Mouse (Mus musculus) kidney, postnatal 0 days (tissue): Measurements from ENCODE around the gene Ppil4. TPM values are rescaled to one million over a fixed set of nuclear protein-coding genes. Genes with fewer than 3 reads are reported as not detected.
A peak's percentile ranks its signal among the peaks of the same experiment; 100 is the strongest.
"Not testable (repeated sequence)": the region's sequence is repeated elsewhere in the genome, so short reads cannot be mapped to it uniquely, and the experiment has no call there.

Experiments
- ATAC-seq: fragments of 200-750 bp; cut with Nextera tagmentation; replicated peaks from 2 replicates; pipeline ENCODE4 v1.8.0; 2017; ENCODE audit warnings: low read depth, moderate number of reproducible peaks, moderate TSS enrichment, moderate library complexity; ENCODE audit not compliant: low FRiP score
- DNase-seq: peaks from one replicate; pipeline ENCODE4 v3.0.0-alpha.2; 2016; ENCODE audit warnings: low spot score
- H3K27ac ChIP-seq: fragments of 300-500 bp; sonication (generic); 2 replicates; pipeline ENCODE4 v1.5.1; 2014; ENCODE audit warnings: mild to moderate bottlenecking
- H3K27me3 ChIP-seq: fragments of 300-500 bp; sonication (generic); 2 replicates; pipeline ENCODE4 v1.6.1; 2014; ENCODE audit warnings: low read length, mixed read lengths; ENCODE audit not compliant: insufficient read depth
- H3K36me3 ChIP-seq: fragments of 300-500 bp; sonication (generic); 2 replicates; pipeline ENCODE4 v1.6.1; 2014; ENCODE audit warnings: low read length, mixed read lengths; ENCODE audit not compliant: insufficient read depth
- H3K4me1 ChIP-seq: fragments of 300-500 bp; sonication (generic); replicated peaks from 2 replicates; pipeline ENCODE4 v1.6.1; 2014; ENCODE audit warnings: antibody characterized with exemption, low read length, mixed read lengths; ENCODE audit not compliant: insufficient read depth
- H3K4me2 ChIP-seq: fragments of 300-500 bp; sonication (generic); 2 replicates; pipeline ENCODE4 v1.6.1; 2014; ENCODE audit warnings: mild to moderate bottlenecking, low read length, moderate library complexity, mixed read lengths
- H3K4me3 ChIP-seq: fragments of 300-500 bp; sonication (generic); replicated peaks from 2 replicates; pipeline ENCODE4 v1.5.1; 2014; ENCODE audit warnings: low read depth, low read length
- H3K9ac ChIP-seq: fragments of 300-500 bp; sonication (generic); 2 replicates; pipeline ENCODE4 v1.6.1; 2014; ENCODE audit warnings: low read depth, low read length
- H3K9me3 ChIP-seq: fragments of 300-500 bp; sonication (generic); replicated peaks from 2 replicates; pipeline ENCODE4 v1.6.1; 2016; ENCODE audit warnings: low read length, inconsistent platforms, mixed read lengths
- CTCF ChIP-seq: IDR thresholded peaks from 2 replicates; pipeline ENCODE4 v1.5.1; 2016; ENCODE audit warnings: antibody characterized with exemption, low read depth, mild to moderate bottlenecking, moderate library complexity
- WGBS: fragments of 180-500 bp; shearing (Covaris S2); extraction: QIAGEN DNeasy Blood & Tissue Kit; methylation state at CpG from one replicate; pipeline ENCODE4 v1.1.7; 2014; 5-methylcytosine and 5-hydroxymethylcytosine counted together
- polyA plus RNA-seq: library from polyadenylated mRNA; unstranded; fragments of >200 nt; fragmentation: Nextera tagmentation; extraction: Ambion mirVana; gene quantifications from 2 replicates; pipeline ENCODE4 v1.2.1, GENCODE M21; 2015

Ppil4 gene
- 32.2 and 33.4 TPM in 2 replicates for polyA plus RNA-seq

GRCm38 (mm10) chr10:7792751-7793385, at the start of gene Ppil4, which contains the start of gene Ginm1:
Gene Ppil4, plus strand, starts transcription at chr10:7792891.
Gene Ginm1, minus strand, starts transcription at chr10:7792824.
- H3K4me1 ChIP-seq, result peaks cover 4% of the 10 kb centered on the region; the same call in 1 of the 2 replicates
- under 1% methylated on average over 51 of the region's 52 CpGs for WGBS
- H3K36me3 ChIP-seq, result peaks cover 29% of the 10 kb centered on the region
- no peaks in the 10 kb centered on the region for H3K27me3 ChIP-seq
- TF ChIP-seq CTCF, result no peak
- DNase-seq (peak; percentile 93), ATAC-seq (peak; percentile 92)
- peak within 1 kb of the TSS; percentile 74 for H3K4me3 ChIP-seq
- peak within 1 kb of the TSS; percentile 73 for H3K4me2 ChIP-seq
- no peaks in the 10 kb centered on the region for H3K9me3 ChIP-seq
- H3K9ac ChIP-seq, result peak within 1 kb of the TSS; percentile 87
- peak within 1 kb of the TSS; percentile 47; the same call in 1 of the 2 replicates for H3K27ac ChIP-seq

- H3K4me3 ChIP-seq, H3K4me2 ChIP-seq, DNase-seq, H3K27ac ChIP-seq, H3K4me1 ChIP-seq, H3K27me3 ChIP-seq, H3K9ac ChIP-seq, H3K9me3 ChIP-seq: not testable (repeated sequence)
- H3K36me3 ChIP-seq, result peaks cover 36% of the 10 kb centered on the region; the same call in 1 of the 2 replicates
- ATAC-seq, result 0 out of 2 replicates have a peak, but pooled peaks have one; percentile 49
- 92% methylated on average over 6 of the region's 6 CpGs for WGBS
Observed at GRCm38 (mm10) chr10:7745528-7745927, 47.2 kb upstream of the Ppil4 start.

DNA sequence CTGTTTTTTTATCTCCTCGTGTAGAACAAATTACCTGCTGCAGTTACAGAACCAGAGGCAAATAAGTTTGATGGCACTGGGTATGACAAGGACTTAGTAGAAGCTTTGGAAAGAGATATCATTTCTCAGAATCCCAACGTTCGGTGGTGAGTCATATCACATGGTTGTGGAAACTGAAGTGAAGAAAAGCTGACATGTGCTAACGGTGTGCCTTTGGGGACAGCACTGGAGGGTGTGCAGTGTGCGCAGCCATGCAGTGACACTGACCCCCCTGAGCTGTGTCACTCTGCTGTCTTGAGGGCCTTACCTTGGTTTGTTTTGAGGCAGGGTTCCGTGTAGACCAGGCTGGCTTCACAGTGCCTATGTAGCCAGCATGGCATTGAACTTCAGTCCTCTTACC, 43.9 kb upstream of the Ppil4 start:
- H3K4me2 ChIP-seq, result no peak overlapping the region
- H3K4me1 ChIP-seq, result no peaks in the 10 kb centered on the region
- DNase-seq, result no peak
- WGBS, result 90% methylated on average over 6 of the region's 6 CpGs
- no peak overlapping the region for H3K4me3 ChIP-seq
- H3K9me3 ChIP-seq, result no peaks in the 10 kb centered on the region
- H3K27me3 ChIP-seq, result no peaks in the 10 kb centered on the region
- peaks cover 27% of the 10 kb centered on the region; the same call in 1 of the 2 replicates for H3K36me3 ChIP-seq
- no peak for ATAC-seq
- no peak overlapping the region for H3K9ac ChIP-seq
- no peak for TF ChIP-seq CTCF
- H3K27ac ChIP-seq, result no peak overlapping the region

DNA sequence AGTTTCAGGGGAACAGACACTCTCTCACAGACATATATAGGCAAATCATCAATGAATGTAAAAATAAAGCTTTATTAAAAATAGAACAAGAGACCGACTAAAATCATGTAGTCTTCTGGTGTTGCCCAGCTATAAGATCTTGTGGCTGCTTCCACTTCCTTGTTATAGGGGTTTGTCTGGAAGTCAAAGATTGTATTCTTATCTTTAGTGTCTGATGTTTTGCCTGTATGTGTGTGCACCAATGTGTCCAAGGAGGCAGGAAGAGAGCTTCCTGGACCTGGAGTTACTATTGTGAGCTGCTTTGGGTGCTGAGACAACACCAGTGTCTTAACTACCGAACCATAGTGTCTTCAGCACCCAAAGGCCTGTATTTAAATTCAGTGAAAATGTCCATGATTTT, 35.1 kb upstream of the Ppil4 start:
- DNase-seq (no peak), ATAC-seq (no peak)
- Histone ChIP-seq H3K4me2 (no peak overlapping the region), H3K4me1 (no peaks in the 10 kb centered on the region), H3K27ac (no peak overlapping the region), H3K36me3 (peaks cover 43% of the 10 kb centered on the region), H3K4me3 (no peak overlapping the region), H3K9me3 (no peaks in the 10 kb centered on the region), H3K27me3 (no peaks in the 10 kb centered on the region), H3K9ac (no peak overlapping the region)
- WGBS, result 87% methylated on average over 2 of the region's 2 CpGs
- no peak for TF ChIP-seq CTCF

DNA sequence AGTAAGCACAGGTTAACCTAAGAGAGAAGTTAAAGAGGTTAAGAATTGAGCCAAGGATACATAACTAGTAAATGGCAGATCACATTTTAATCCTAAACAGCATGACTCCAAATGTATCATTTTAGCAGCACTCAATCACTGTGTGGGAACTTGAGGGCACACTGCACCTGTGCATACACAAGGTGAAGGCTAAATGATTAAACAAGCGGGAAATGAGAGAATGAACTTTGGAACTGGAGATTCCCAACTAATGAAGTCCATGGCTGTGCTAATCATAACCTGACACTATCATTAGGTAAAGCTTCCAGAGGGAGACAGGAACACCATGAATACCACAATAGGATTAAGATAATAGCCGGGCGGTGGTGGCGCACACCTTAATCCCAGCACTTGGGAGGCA, 20.3 kb upstream of the Ppil4 start:
- Histone ChIP-seq H3K27me3 (no peaks in the 10 kb centered on the region), H3K4me3 (no peak overlapping the region), H3K9ac (no peak overlapping the region), H3K4me2 (no peak overlapping the region), H3K27ac (no peak overlapping the region), H3K9me3 (no peaks in the 10 kb centered on the region), H3K36me3 (peaks cover 68% of the 10 kb centered on the region), H3K4me1 (no peaks in the 10 kb centered on the region)
- 88% methylated on average over 4 of the region's 4 CpGs for WGBS
- DNase-seq (no peak), ATAC-seq (no peak)
- no peak for TF ChIP-seq CTCF

DNA sequence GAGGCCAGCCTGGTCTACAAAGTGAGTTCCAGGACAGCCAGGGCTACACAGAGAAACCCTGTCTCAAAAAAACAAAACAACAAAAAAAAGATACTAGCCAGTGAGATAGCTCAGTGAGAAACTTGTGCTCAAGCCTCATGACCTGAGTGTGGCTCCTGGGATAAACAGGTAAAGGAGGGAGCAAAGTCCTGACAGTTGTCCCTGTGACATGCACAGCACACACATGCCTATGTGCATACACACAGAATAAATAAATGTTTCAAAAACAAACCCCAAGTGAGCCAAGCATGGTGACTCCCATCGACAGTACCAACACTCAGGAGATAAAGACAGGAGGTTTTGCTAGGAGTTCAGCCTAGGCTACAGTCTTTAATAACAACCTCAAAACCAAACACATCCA, 19.9 kb upstream of the Ppil4 start:
- peaks cover 68% of the 10 kb centered on the region for H3K36me3 ChIP-seq
- no peaks in the 10 kb centered on the region for H3K9me3 ChIP-seq
- no peaks in the 10 kb centered on the region for H3K4me1 ChIP-seq
- WGBS, result 97% methylated on average over 1 of the region's 1 CpGs
- no peak overlapping the region for H3K9ac ChIP-seq
- H3K27ac ChIP-seq, result no peak overlapping the region
- no peaks in the 10 kb centered on the region for H3K27me3 ChIP-seq
- no peak overlapping the region for H3K4me2 ChIP-seq
- no peak overlapping the region for H3K4me3 ChIP-seq
- ATAC-seq (no peak), DNase-seq (no peak)
- no peak for TF ChIP-seq CTCF
